Mouse (Mus musculus) kidney, postnatal 10 days (tissue): Measurements from ENCODE around the gene Taok1.

Source experiments
- DNase-seq: peaks from one replicate; pipeline ENCODE4 v3.0.0; 2021; ENCODE audit warnings: mixed read lengths

Taok1 gene

GRCm38 (mm10) chr11:77491123-77491501 is 116.5 kb downstream of the Taok1 start:
- DNase-seq = peak; percentile 96

GRCm38 (mm10) chr11:77490451-77490850 is 117.2 kb downstream of the Taok1 start:
- DNase-seq = no peak

GRCm38 (mm10) chr11:77489591-77490235 is 117.9 kb downstream of the Taok1 start, which contains the start of gene Ankrd13b:
TSS of gene Ankrd13b (minus strand) at chr11:77489678.
- DNase-seq = peak; percentile 89

- DNase-seq = peak; percentile 49
Measured at GRCm38 (mm10) chr11:77488771-77489581, 118.6 kb downstream of the Taok1 start.

GRCm38 (mm10) chr11:77486798-77487197 is 120.8 kb downstream of the Taok1 start:
- DNase-seq = peak; percentile 49

- DNase-seq = no peak
Measured at GRCm38 (mm10) chr11:77485229-77485628, 122.4 kb downstream of the Taok1 start.

GRCm38 (mm10) chr11:77483510-77484255 is 123.9 kb downstream of the Taok1 start:
- DNase-seq = no peak

- no peak for DNase-seq
Measured at GRCm38 (mm10) chr11:77483043-77483442, 124.6 kb downstream of the Taok1 start.
